Mouse (Mus musculus) MEL (cell line): ENCODE measurements around the gene Fam178b. TPM values are rescaled to one million over a fixed set of nuclear protein-coding genes. Genes with fewer than 3 reads are reported as not detected.

ENCODE experiments used
- DNase-seq: peaks from one replicate; pipeline ENCODE4 v3.0.0; 2011; ENCODE audit warnings: low read depth, low spot score
- H3K27ac ChIP-seq: 2 replicates; pipeline ENCODE4 v1.5.1; 2012; ENCODE audit warnings: low read depth, mild to moderate bottlenecking, control low read depth, low read length, moderate library complexity; ENCODE audit not compliant: control insufficient read depth
- H3K27me3 ChIP-seq, 2 experiments: fragments of 150-350 bp in 1 of 2; sonication (generic) in 1 of 2; 2 replicates each; pipeline ENCODE4 v1.6.1; 2012; ENCODE audit warnings: low read length in 2 of 2, mild to moderate bottlenecking in 2 of 2, improper control_type of control experiment in 1 of 2, moderate library complexity in 1 of 2; ENCODE audit not compliant: insufficient read depth in 2 of 2, control insufficient read depth in 1 of 2
- H3K36me3 ChIP-seq, 2 experiments: 2 replicates each; pipeline ENCODE4 v1.6.1; 2012 to 2014; ENCODE audit warnings: low read length in 2 of 2, improper control_type of control experiment in 1 of 2, inconsistent platforms in 1 of 2, mild to moderate bottlenecking in 1 of 2; ENCODE audit not compliant: insufficient read depth in 2 of 2, control insufficient read depth in 1 of 2
- H3K4me1 ChIP-seq, 2 experiments: fragments of 150-350 bp in 1 of 2; sonication (generic) in 1 of 2; 2 replicates each; pipeline ENCODE4 v1.6.1; 2012; ENCODE audit warnings: low read length in 2 of 2, improper control_type of control experiment in 1 of 2, mild to moderate bottlenecking in 1 of 2; ENCODE audit not compliant: insufficient read depth in 2 of 2, control insufficient read depth in 1 of 2
- H3K4me3 ChIP-seq, 2 experiments: fragments of 150-350 bp in 1 of 2; sonication (generic) in 1 of 2; 2 replicates each; pipeline ENCODE4 v1.5.1; 2012; ENCODE audit warnings: low read depth in 2 of 2, low read length in 2 of 2, mild to moderate bottlenecking in 2 of 2, moderate library complexity in 2 of 2, control low read depth in 1 of 2, improper control_type of control experiment in 1 of 2; ENCODE audit not compliant: control insufficient read depth in 1 of 2, insufficient read depth in 1 of 2
- H3K79me2 ChIP-seq: 2 replicates; pipeline ENCODE4 v1.6.1; 2012; ENCODE audit warnings: mild to moderate bottlenecking, low read length, moderate library complexity; ENCODE audit not compliant: control insufficient read depth, poor library complexity, insufficient read depth
- H3K9ac ChIP-seq: 2 replicates; pipeline ENCODE4 v1.6.1; 2012; ENCODE audit warnings: low read depth, mild to moderate bottlenecking, control low read depth, low read length, moderate library complexity; ENCODE audit not compliant: control insufficient read depth, poor library complexity, severe bottlenecking
- H3K9me3 ChIP-seq: fragments of 150-350 bp; sonication (generic); replicated peaks from 2 replicates; pipeline ENCODE4 v1.6.1; 2012; ENCODE audit warnings: mild to moderate bottlenecking, low read length, improper control_type of control experiment, moderate library complexity; ENCODE audit not compliant: insufficient read depth
- BHLHE40 ChIP-seq: IDR thresholded peaks from 2 replicates; pipeline ENCODE4 v1.6.1; 2012; ENCODE audit warnings: low read depth, mild to moderate bottlenecking, inconsistent platforms, low read length, improper control_type of control experiment, borderline replicate concordance
- CHD2 ChIP-seq: IDR thresholded peaks from 2 replicates; pipeline ENCODE4 v1.6.1; 2011; ENCODE audit warnings: low read length, improper control_type of control experiment
- CTCF ChIP-seq, 3 experiments: IDR thresholded peaks in 2 of 3; conservative IDR thresholded peaks in 1 of 3; 2 replicates each; pipeline ENCODE4 v1.5.1; 2011 to 2012; ENCODE audit warnings: low read length in 3 of 3, low read depth in 2 of 3, mild to moderate bottlenecking in 2 of 3, improper control_type of control experiment in 1 of 3, inconsistent platforms in 1 of 3, mixed read lengths in 1 of 3, moderate library complexity in 1 of 3; ENCODE audit not compliant: control insufficient read depth in 1 of 3, insufficient read depth in 1 of 3, poor library complexity in 1 of 3, severe bottlenecking in 1 of 3
- E2F4 ChIP-seq: IDR thresholded peaks from 2 replicates; pipeline ENCODE4 v1.6.1; 2011; ENCODE audit warnings: low read depth, low read length, improper control_type of control experiment, borderline replicate concordance
- ELF1 ChIP-seq: IDR thresholded peaks from 2 replicates; pipeline ENCODE4 v1.6.1; 2014; ENCODE audit warnings: low read depth, mild to moderate bottlenecking, inconsistent platforms, low read length, improper control_type of control experiment, moderate library complexity
- EP300 ChIP-seq, 2 experiments: IDR thresholded peaks; 2 replicates each; pipeline ENCODE4 v1.6.1; 2011; ENCODE audit warnings: improper control_type of control experiment in 2 of 2, low read length in 2 of 2, low read depth in 1 of 2, mild to moderate bottlenecking in 1 of 2
- ETS1 ChIP-seq: IDR thresholded peaks from 2 replicates; pipeline ENCODE4 v1.6.1; 2012; ENCODE audit warnings: low read depth, mild to moderate bottlenecking, inconsistent platforms, low read length, improper control_type of control experiment, moderate library complexity
- HCFC1 ChIP-seq: IDR thresholded peaks from 2 replicates; pipeline ENCODE4 v1.6.1; 2012; ENCODE audit warnings: low read depth, mild to moderate bottlenecking, inconsistent platforms, low read length, improper control_type of control experiment, moderate library complexity
- JUND ChIP-seq: IDR thresholded peaks from 2 replicates; pipeline ENCODE4 v1.6.1; 2011; ENCODE audit warnings: low read depth, mild to moderate bottlenecking, improper control_type of control experiment, low read length
- MAFK ChIP-seq: IDR thresholded peaks from 2 replicates; pipeline ENCODE4 v1.6.1; 2011; ENCODE audit warnings: low read depth, mild to moderate bottlenecking, low read length, improper control_type of control experiment, borderline replicate concordance
- MAX ChIP-seq: IDR thresholded peaks from 2 replicates; pipeline ENCODE4 v1.6.1; 2011; ENCODE audit warnings: low read length, improper control_type of control experiment
- MAZ ChIP-seq: IDR thresholded peaks from 2 replicates; pipeline ENCODE4 v1.6.1; 2012; ENCODE audit warnings: low read depth, mild to moderate bottlenecking, inconsistent platforms, low read length, improper control_type of control experiment
- MEF2A ChIP-seq: IDR thresholded peaks from 2 replicates; pipeline ENCODE4 v1.6.1; 2014; ENCODE audit warnings: low read depth, mild to moderate bottlenecking, inconsistent platforms, low read length, improper control_type of control experiment; ENCODE audit not compliant: poor library complexity, insufficient replicate concordance, severe bottlenecking; ENCODE audit errors: extremely low read depth
- MXI1 ChIP-seq: IDR thresholded peaks from 2 replicates; pipeline ENCODE4 v1.6.1; 2011; ENCODE audit warnings: mild to moderate bottlenecking, low read depth, low read length, improper control_type of control experiment
- MYC ChIP-seq: IDR thresholded peaks from 2 replicates; pipeline ENCODE4 v1.6.1; 2011; ENCODE audit warnings: low read depth, mild to moderate bottlenecking, low read length, improper control_type of control experiment, moderate library complexity
- NELFE ChIP-seq: IDR thresholded peaks from 2 replicates; pipeline ENCODE4 v1.6.1; 2011; ENCODE audit warnings: low read depth, low read length, improper control_type of control experiment
- NRF1 ChIP-seq: IDR thresholded peaks from 2 replicates; pipeline ENCODE4 v1.6.1; 2014; ENCODE audit warnings: low read depth, mild to moderate bottlenecking, inconsistent platforms, low read length, improper control_type of control experiment, moderate library complexity; ENCODE audit not compliant: poor library complexity, insufficient read depth, severe bottlenecking
- POLR2A ChIP-seq, 2 experiments: IDR thresholded peaks; 2 replicates each; pipeline ENCODE4 v1.6.1; 2011 to 2012; ENCODE audit warnings: low read length in 2 of 2, mild to moderate bottlenecking in 2 of 2, control low read depth in 1 of 2, improper control_type of control experiment in 1 of 2, low read depth in 1 of 2, moderate library complexity in 1 of 2; ENCODE audit not compliant: control insufficient read depth in 1 of 2, insufficient read depth in 1 of 2, poor library complexity in 1 of 2
- POLR2AphosphoS5 ChIP-seq: IDR thresholded peaks from 2 replicates; pipeline ENCODE4 v1.6.1; 2012; ENCODE audit warnings: low read depth, borderline replicate concordance, mild to moderate bottlenecking, inconsistent platforms, low read length, moderate library complexity, mixed read lengths
- SIN3A ChIP-seq: IDR thresholded peaks from 2 replicates; pipeline ENCODE4 v1.6.1; 2012; ENCODE audit warnings: low read length, improper control_type of control experiment, inconsistent platforms
- TAL1 ChIP-seq: IDR thresholded peaks from 2 replicates; pipeline ENCODE4 v1.6.1; 2012; ENCODE audit warnings: mild to moderate bottlenecking, inconsistent platforms, low read length, moderate library complexity, mixed read lengths
- TBP ChIP-seq: IDR thresholded peaks from 2 replicates; pipeline ENCODE4 v1.8.0; 2011; ENCODE audit warnings: low read depth, low read length, improper control_type of control experiment
- TCF12 ChIP-seq: IDR thresholded peaks from 2 replicates; pipeline ENCODE4 v1.6.1; 2014; ENCODE audit warnings: low read depth, mild to moderate bottlenecking, inconsistent platforms, low read length, improper control_type of control experiment, moderate library complexity
- UBTF ChIP-seq: IDR thresholded peaks from 2 replicates; pipeline ENCODE4 v1.6.1; 2012; ENCODE audit warnings: low read depth, mild to moderate bottlenecking, inconsistent platforms, low read length, improper control_type of control experiment, moderate library complexity, borderline replicate concordance; ENCODE audit not compliant: insufficient read depth
- USF1 ChIP-seq: IDR thresholded peaks from 2 replicates; pipeline ENCODE4 v1.6.1; 2014; ENCODE audit warnings: low read depth, mild to moderate bottlenecking, inconsistent platforms, low read length, improper control_type of control experiment, moderate library complexity
- USF2 ChIP-seq, 2 experiments: IDR thresholded peaks; 2 replicates each; pipeline ENCODE4 v1.6.1; 2011 to 2012; ENCODE audit warnings: improper control_type of control experiment in 2 of 2, low read length in 2 of 2, borderline replicate concordance in 1 of 2, inconsistent platforms in 1 of 2, low read depth in 1 of 2, mild to moderate bottlenecking in 1 of 2; ENCODE audit not compliant: insufficient read depth in 1 of 2
- ZC3H11A ChIP-seq: IDR thresholded peaks from 2 replicates; pipeline ENCODE4 v1.6.1; 2012; ENCODE audit warnings: low read depth, mild to moderate bottlenecking, inconsistent platforms, low read length, improper control_type of control experiment
- ZKSCAN1 ChIP-seq: IDR thresholded peaks from 2 replicates; pipeline ENCODE4 v1.6.1; 2012; ENCODE audit warnings: low read depth, mild to moderate bottlenecking, inconsistent platforms, low read length, improper control_type of control experiment, moderate library complexity
- ZMIZ1 ChIP-seq: IDR thresholded peaks from 2 replicates; pipeline ENCODE4 v1.6.1; 2012; ENCODE audit warnings: low read depth, mild to moderate bottlenecking, inconsistent platforms, low read length, improper control_type of control experiment, moderate library complexity
- polyA plus RNA-seq, 2 experiments: library from polyadenylated mRNA; stranded (reverse) in 1 of 2; unstranded in 1 of 2; fragments of >175 nt in 1 of 2; fragments of >200 nt in 1 of 2; gene quantifications; 2 replicates each; pipeline versions ENCODE4 v1.2.1 to v1.2.4; 2012; ENCODE audit warnings: low replicate concordance in 2 of 2, low read depth in 1 of 2; ENCODE audit not compliant: insufficient read length in 2 of 2, insufficient read depth in 1 of 2, missing spikeins in 1 of 2
- total RNA-seq: library from RNA; depleted of rRNA; stranded (reverse); fragments of 300-350 nt; gene quantifications from 2 replicates; pipeline ENCODE4 v1.2.3, GENCODE M21; 2012

The Fam178b gene
- total and polyA plus RNA-seq, 3 experiments, result 0.19 to 0.29 TPM; not detected in 1

- no peak for TF ChIP-seq MEF2A
- 0 out of 2 replicates have a peak, but pooled peaks have one; percentile 6 for TF ChIP-seq ZC3H11A
- no peak for TF ChIP-seq TCF12
- no peak for TF ChIP-seq NRF1
- no peak for TF ChIP-seq ZKSCAN1
- no peak for TF ChIP-seq EP300 (IDR thresholded peaks at IDR 0.05; ENCODE audit: low read depth in 1 of 2, low read length in 2 of 2)
- TF ChIP-seq ZMIZ1, result no peak
- no peak for TF ChIP-seq MAFK
- no peak for TF ChIP-seq MXI1
- peak; percentile 65 to 78 (median 70) for TF ChIP-seq CTCF (IDR thresholded peaks at IDR 0.05 in 2 of 3, conservative IDR thresholded peaks at IDR 0.05 in 1 of 3; ENCODE audit: control insufficient read depth in 1 of 3, insufficient read depth in 1 of 3, low read depth in 2 of 3, low read length in 3 of 3, poor library complexity in 1 of 3, severe bottlenecking in 1 of 3)
- no peak for TF ChIP-seq ELF1
- no peak for TF ChIP-seq USF2 (IDR thresholded peaks at IDR 0.05; ENCODE audit: borderline replicate concordance in 1 of 2, insufficient read depth in 1 of 2, low read depth in 1 of 2, low read length in 2 of 2)
Measured at GRCm38 (mm10) chr1:36634940-36635339, 48.0 kb downstream of the Fam178b start (continued).

- Histone ChIP-seq H3K9me3 (no peaks in the 10 kb centered on the region), H3K36me3 (no peaks in the 10 kb centered on the region), H3K9ac (no peak overlapping the region), H3K27ac (no peak overlapping the region), H3K4me1 (no peaks in the 10 kb centered on the region), H3K79me2 (no peaks in the 10 kb centered on the region), H3K27me3 (no peaks in the 10 kb centered on the region), H3K4me3 (no peak overlapping the region)
- TF ChIP-seq TBP (no peak), POLR2AphosphoS5 (no peak), TAL1 (no peak), NELFE (no peak), ETS1 (no peak), POLR2A (IDR thresholded peaks at IDR 0.05; ENCODE audit: control insufficient read depth in 1 of 2, insufficient read depth in 1 of 2, low read depth in 1 of 2, low read length in 2 of 2, poor library complexity in 1 of 2) (no peak), MYC (no peak), HCFC1 (no peak), MAZ (no peak), UBTF (no peak), USF1 (no peak), CTCF (IDR thresholded peaks at IDR 0.05 in 2 of 3, conservative IDR thresholded peaks at IDR 0.05 in 1 of 3; ENCODE audit: control insufficient read depth in 1 of 3, insufficient read depth in 1 of 3, low read depth in 2 of 3, low read length in 3 of 3, poor library complexity in 1 of 3, severe bottlenecking in 1 of 3) (no peak), CHD2 (no peak), MAX (no peak), JUND (no peak), SIN3A (no peak), ZC3H11A (no peak), E2F4 (no peak), BHLHE40 (no peak)
- no peak for DNase-seq
Measured at GRCm38 (mm10) chr1:36633920-36634319, 49.1 kb downstream of the Fam178b start.
